Mouse (Mus musculus) stomach, postnatal 0 days (tissue): ENCODE measurements around the gene Tuft1. TPM values are rescaled to one million over a fixed set of nuclear protein-coding genes. Genes with fewer than 3 reads are reported as not detected.
A peak's percentile ranks its signal among the peaks of the same experiment; 100 is the strongest.
"Not testable (repeated sequence)": the region's sequence is repeated elsewhere in the genome, so short reads cannot be mapped to it uniquely, and the experiment has no call there.

Experiments used
- ATAC-seq: fragments of 200-750 bp; cut with Nextera tagmentation; 2 replicates; pipeline ENCODE4 v1.8.0; 2017; ENCODE audit not compliant: low FRiP score, low TSS enrichment
- DNase-seq: peaks from one replicate; pipeline ENCODE4 v3.0.0-alpha.2; 2016; ENCODE audit warnings: low spot score
- H3K27ac ChIP-seq: fragments of 300-500 bp; sonication (generic); replicated peaks from 2 replicates; pipeline ENCODE4 v1.5.1; 2014; ENCODE audit warnings: mild to moderate bottlenecking, control low read depth
- H3K27me3 ChIP-seq: fragments of 300-500 bp; sonication (generic); 2 replicates; pipeline ENCODE4 v1.6.1; 2014; ENCODE audit warnings: low read length; ENCODE audit not compliant: control insufficient read depth, insufficient read depth
- H3K36me3 ChIP-seq: fragments of 300-500 bp; sonication (generic); 2 replicates; pipeline ENCODE4 v1.6.1; 2014; ENCODE audit warnings: low read length, mixed read lengths; ENCODE audit not compliant: control insufficient read depth, insufficient read depth
- H3K4me1 ChIP-seq: fragments of 300-500 bp; sonication (generic); replicated peaks from 2 replicates; pipeline ENCODE4 v1.6.1; 2014; ENCODE audit warnings: antibody characterized with exemption; ENCODE audit not compliant: control insufficient read depth, insufficient read depth
- H3K4me2 ChIP-seq: fragments of 300-500 bp; sonication (generic); replicated peaks from 2 replicates; pipeline ENCODE4 v1.6.1; 2014; ENCODE audit warnings: low read depth, mild to moderate bottlenecking, control low read depth, moderate library complexity
- H3K4me3 ChIP-seq: fragments of 300-500 bp; sonication (generic); 2 replicates; pipeline ENCODE4 v1.5.1; 2014; ENCODE audit warnings: low read depth, low read length, control low read depth
- H3K9ac ChIP-seq: fragments of 300-500 bp; sonication (generic); 2 replicates; pipeline ENCODE4 v1.6.1; 2014; ENCODE audit warnings: mild to moderate bottlenecking, low read length, control low read depth, mixed read lengths
- H3K9me3 ChIP-seq: fragments of 300-500 bp; sonication (generic); 2 replicates; pipeline ENCODE4 v1.6.1; 2016; ENCODE audit warnings: low read length; ENCODE audit not compliant: control insufficient read depth
- CTCF ChIP-seq: IDR thresholded peaks from 2 replicates; pipeline ENCODE4 v1.5.1; 2016; ENCODE audit warnings: antibody characterized with exemption, low read depth, mild to moderate bottlenecking, moderate library complexity
- EP300 ChIP-seq: optimal IDR thresholded peaks from 2 replicates; pipeline ENCODE3; 2016; ENCODE audit warnings: antibody characterized with exemption
- WGBS: fragments of 180-500 bp; shearing (Covaris S2); extraction: QIAGEN DNeasy Blood & Tissue Kit; methylation state at CpG from one replicate; pipeline ENCODE4 v1.1.7; 2014; 5-methylcytosine and 5-hydroxymethylcytosine counted together
- polyA plus RNA-seq: library from polyadenylated mRNA; unstranded; fragments of >200 nt; fragmentation: Nextera tagmentation; extraction: Ambion mirVana; gene quantifications from 2 replicates; pipeline ENCODE4 v1.2.1, GENCODE M21; 2015

Gene Tuft1
- polyA plus RNA-seq, 1 experiment from 2014 or later = 39.7 TPM

DNA sequence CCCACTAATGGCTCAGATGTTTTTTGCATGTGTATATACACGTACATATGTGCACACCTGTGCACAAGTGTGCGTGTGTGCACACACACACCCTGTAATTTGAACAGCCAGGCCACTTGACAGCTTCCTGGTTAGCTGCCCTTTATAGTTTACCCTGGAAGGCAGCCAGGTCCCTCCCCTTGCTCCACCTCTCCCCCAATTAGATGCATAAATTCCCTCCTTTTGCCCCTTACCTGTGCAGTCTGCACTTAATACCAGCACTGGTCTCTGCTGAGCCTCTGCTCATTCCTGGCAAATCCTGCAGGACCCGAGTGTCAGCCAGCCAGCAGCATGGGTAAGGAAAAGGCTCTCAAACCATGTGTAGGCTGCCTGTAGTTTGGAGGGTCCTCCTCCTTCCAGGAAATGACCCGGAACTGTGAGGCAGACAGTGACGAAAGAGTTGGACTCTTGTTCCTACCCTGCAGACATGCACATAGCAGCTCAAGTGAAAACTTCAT, 34.7 kb upstream of the Tuft1 start, which contains the start of gene Selenbp2:
Gene Selenbp2 (plus strand): TSS at position 228 of the 497 bp plus-strand sequence.
- Histone ChIP-seq H3K27ac (peak within 1 kb of the TSS; percentile 35; the same call in 1 of the 2 replicates), H3K36me3 (no peaks in the 10 kb centered on the region), H3K9ac (no peak within 1 kb of the TSS), H3K4me3 (no peak within 1 kb of the TSS), H3K4me1 (no peaks in the 10 kb centered on the region), H3K4me2 (no peak within 1 kb of the TSS), H3K9me3 (no peaks in the 10 kb centered on the region), H3K27me3 (no peaks in the 10 kb centered on the region)
- ATAC-seq (peak; percentile 79), DNase-seq (peak; percentile 84)
- TF ChIP-seq EP300 (no peak), CTCF (no peak)
- WGBS = 25% methylated on average over 5 of the region's 5 CpGs

DNA sequence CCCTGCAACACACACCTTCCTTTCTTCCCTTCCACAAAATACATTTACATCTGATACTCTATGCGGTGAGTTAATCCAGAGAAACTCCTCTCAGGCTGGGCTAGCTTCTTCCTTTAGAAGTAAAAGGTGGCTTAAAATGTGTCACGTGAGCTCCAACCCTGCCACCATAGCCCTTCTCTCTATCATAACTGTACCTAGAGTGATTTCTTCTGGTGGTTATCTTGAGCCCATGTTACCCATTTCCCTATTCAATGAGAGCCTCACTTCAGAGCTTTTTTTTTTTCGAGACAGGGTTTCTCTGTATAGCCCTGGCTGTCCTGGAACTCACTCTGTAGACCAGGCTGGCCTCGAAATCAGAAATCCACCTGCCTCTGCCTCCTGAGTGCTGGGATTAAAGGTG, 33.0 kb upstream of the Tuft1 start:
- not testable (repeated sequence) for DNase-seq, ATAC-seq, H3K4me3 ChIP-seq, H3K9ac ChIP-seq, H3K4me2 ChIP-seq, H3K27ac ChIP-seq, H3K9me3 ChIP-seq, H3K4me1 ChIP-seq, H3K36me3 ChIP-seq, H3K27me3 ChIP-seq
- WGBS = 90% methylated on average over 4 of the region's 4 CpGs

DNA sequence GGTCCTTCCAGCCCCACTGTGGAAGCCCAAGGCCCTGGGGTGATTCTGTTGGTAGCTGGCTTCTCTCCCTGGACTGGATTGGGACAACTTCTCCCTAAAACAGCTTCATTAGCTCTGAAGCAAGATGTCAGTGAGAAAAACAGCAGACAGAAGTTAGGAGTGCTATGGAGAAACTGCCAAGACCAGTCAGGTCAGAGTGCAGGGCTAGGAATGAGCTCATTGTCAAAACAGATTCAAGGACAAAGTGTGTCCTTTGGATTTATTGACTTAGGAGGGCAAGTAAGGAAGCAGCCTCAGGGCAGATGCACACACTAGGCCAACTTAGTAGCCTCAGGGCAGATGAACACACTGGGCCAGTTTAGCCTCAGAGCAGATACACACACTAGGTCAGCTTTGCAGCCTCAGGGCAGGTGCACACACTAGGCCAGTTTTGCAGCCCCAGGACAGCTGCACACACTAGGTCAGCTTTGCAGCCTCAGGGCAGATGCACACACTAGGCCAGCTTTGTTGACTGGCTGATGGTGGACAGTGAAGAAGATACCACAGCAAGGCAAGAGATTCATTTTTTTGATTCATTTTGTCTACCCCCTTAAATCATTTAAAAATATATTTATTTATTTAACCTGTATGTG, 32.1 kb upstream of the Tuft1 start:
- ATAC-seq = peak; percentile 56; the same call in 1 of the 2 replicates
- H3K27me3 ChIP-seq = no peaks in the 10 kb centered on the region
- H3K36me3 ChIP-seq = no peaks in the 10 kb centered on the region
- H3K4me2 ChIP-seq = no peak overlapping the region
- DNase-seq = no peak
- no peak for TF ChIP-seq CTCF
- no peak for TF ChIP-seq EP300
- no peaks in the 10 kb centered on the region for H3K9me3 ChIP-seq
- H3K27ac ChIP-seq = no peak overlapping the region
- H3K4me1 ChIP-seq = no peaks in the 10 kb centered on the region
- no peak overlapping the region for H3K4me3 ChIP-seq
- no peak overlapping the region for H3K9ac ChIP-seq

DNA sequence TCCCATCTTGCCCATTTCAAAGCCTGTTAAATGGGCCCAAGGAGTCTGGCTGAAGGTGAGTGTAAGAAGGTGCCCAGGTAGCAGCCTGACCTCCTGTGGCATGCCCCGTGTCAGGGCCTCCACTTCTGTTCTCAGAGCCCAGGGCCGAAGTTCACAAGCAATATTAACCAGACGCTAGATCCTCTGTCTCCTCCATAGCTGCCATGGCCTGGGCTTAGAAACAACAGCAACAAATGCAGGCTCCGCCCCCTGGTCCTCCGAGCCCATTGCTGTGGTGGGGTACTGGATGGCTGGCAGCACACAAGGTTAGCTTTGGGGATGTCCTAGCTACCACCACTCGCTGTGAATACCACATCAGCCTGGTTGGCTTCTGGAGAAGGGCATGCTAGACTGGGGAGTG, 31.5 kb upstream of the Tuft1 start:
- not testable (repeated sequence) for H3K36me3 ChIP-seq, H3K4me3 ChIP-seq, H3K4me2 ChIP-seq, DNase-seq, H3K4me1 ChIP-seq, H3K27me3 ChIP-seq, H3K9ac ChIP-seq, H3K27ac ChIP-seq, ATAC-seq, H3K9me3 ChIP-seq
- 70% methylated on average over 6 of the region's 6 CpGs for WGBS

DNA sequence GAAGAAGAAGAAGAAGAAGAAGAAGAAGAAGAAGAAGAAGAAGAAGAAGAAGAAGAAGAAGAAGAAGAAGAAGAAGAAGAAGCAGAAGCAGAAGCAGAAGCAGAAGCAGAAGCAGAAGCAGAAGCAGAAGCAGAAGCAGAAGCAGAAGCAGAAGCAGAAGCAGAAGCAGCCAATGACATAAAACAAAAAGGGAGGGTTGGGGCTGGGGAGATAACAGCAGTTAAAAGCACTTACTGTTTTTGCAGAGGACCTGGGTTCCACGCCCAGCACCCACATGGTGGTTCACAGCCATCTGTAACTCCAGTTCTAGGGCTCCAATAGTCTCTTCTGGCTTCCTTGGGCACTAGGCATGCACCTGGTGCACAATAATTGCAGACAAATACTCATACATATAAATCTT, 30.5 kb upstream of the Tuft1 start:
- not testable (repeated sequence) for H3K9ac ChIP-seq, H3K4me1 ChIP-seq, H3K9me3 ChIP-seq, DNase-seq, H3K4me3 ChIP-seq, H3K27ac ChIP-seq, H3K4me2 ChIP-seq, H3K36me3 ChIP-seq, ATAC-seq, H3K27me3 ChIP-seq
- WGBS = 59% methylated on average over 1 of the region's 1 CpGs

DNA sequence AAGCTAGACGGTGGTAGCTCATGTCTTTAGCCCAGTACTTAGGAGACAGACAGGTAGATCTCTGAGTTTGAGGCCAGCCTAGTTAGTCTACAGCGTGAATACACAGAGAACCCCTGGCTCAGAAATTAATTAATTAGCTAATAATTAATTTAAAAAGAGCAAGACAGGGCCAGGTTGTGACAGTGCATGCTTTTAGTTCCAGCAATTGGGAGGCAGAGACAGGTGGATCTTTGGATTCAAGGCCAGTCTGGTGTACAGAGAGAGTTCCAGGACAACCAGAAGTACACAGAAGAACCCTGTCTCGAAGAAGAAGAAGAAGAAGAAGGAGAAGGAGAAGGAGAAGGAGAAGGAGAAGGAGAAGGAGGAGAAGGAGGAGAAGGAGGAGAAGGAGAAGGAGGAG, 30.0 kb upstream of the Tuft1 start:
- not testable (repeated sequence) for H3K9ac ChIP-seq, H3K27ac ChIP-seq, ATAC-seq, H3K36me3 ChIP-seq, H3K27me3 ChIP-seq, DNase-seq, H3K4me3 ChIP-seq, H3K4me1 ChIP-seq, H3K4me2 ChIP-seq, H3K9me3 ChIP-seq
- 85% methylated on average over 3 of the region's 3 CpGs for WGBS

DNA sequence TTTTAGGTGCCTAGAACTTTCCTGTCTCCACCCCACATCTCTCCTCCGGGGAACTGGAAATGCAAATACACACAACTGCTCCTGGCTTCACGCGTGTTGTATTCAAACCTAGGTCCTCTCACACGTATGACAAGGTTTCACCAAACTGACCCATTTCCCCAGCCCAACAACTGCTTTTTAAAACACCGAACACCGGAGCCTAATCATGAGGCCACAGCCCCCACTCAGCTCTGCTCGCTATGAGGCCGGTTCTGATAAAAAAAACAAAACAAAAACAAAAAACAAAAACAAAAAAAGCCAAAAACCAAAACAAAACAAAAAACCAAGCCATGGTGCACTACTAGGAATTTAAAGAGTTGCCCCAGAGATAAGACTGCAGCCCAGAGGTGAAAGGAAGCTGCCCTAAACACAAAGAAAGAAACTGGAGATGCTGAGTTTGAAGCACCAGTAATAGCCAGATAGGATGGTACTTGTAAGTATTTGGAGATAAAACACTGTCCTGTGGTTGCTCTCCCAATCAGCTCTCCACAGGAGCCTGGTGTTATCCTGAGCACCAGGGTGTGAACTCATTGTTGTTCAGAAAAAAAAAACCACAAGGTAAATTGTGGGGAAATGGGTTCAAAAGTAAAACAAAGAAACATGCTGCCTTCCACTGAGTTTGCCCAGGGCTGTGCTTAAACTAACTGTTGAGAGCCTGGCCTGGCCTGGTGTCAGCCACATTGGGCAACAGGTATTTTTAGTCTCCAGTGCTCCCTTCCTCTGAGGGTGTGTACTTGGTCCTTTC, 27.5 kb upstream of the Tuft1 start:
- ATAC-seq = peak; percentile 51; the same call in 1 of the 2 replicates
- H3K9ac ChIP-seq, H3K9me3 ChIP-seq, H3K4me1 ChIP-seq, H3K27me3 ChIP-seq, H3K36me3 ChIP-seq, H3K27ac ChIP-seq, H3K4me2 ChIP-seq, H3K4me3 ChIP-seq, DNase-seq: not testable (repeated sequence)
- WGBS = 85% methylated on average over 8 of the region's 8 CpGs
